ENCODE assay signal across 16 mouse cellular contexts in genomic region chr13:58397651-58398050, GRCm38 (mm10). TPM values are rescaled to one million over a fixed set of nuclear protein-coding genes. Genes with fewer than 3 reads are reported as not detected.
"Had no signal": no experiment of that assay in that cellular context is flagged by ENCODE, and none has a peak within 500 bp of the region (broad histone marks: within the 10 kb centered on the region; RNA-seq: fewer than 3 reads in every experiment).

No protein-coding gene starts in this region.

- ATAC-seq: midbrain, embryonic 16.5 days had no signal

- DNase-seq: kidney, adult 8-10 months; kidney, postnatal 25 days; layer of hippocampus, adult 9-11 months; layer of hippocampus, postnatal 36 days; lung, adult 18-20 months; lung, postnatal 36 days; spleen, adult 18-20 months; thymus, adult 18-20 months; thymus, postnatal 14 days had no signal

- H3K4me3 ChIP-seq: limb, embryonic 13.5 days; neural tube, embryonic 12.5 days had no signal

- H3K4me2 ChIP-seq: limb, embryonic 13.5 days; neural tube, embryonic 12.5 days had no signal

- H3K9me3 ChIP-seq: limb, embryonic 13.5 days; neural tube, embryonic 12.5 days had no signal

- H3K27ac ChIP-seq: limb, embryonic 13.5 days; liver, embryonic 14.5 days; neural tube, embryonic 12.5 days had no signal

- H3K9ac ChIP-seq: limb, embryonic 13.5 days; liver, embryonic 14.5 days; neural tube, embryonic 12.5 days had no signal

- H3K27me3 ChIP-seq: limb, embryonic 13.5 days; neural tube, embryonic 12.5 days had no signal

RNA-seq across cellular contexts. Expression of gene Kif27, which starts 38.7 kb away (rescaled TPM):
- total RNA-seq: megakaryocyte progenitor cell, adult 5-6 weeks; neutrophil, adult 5-6 weeks had no signal
- polyA plus RNA-seq: liver, adult 2 months had no signal
